Mouse (Mus musculus): ENCODE data around the gene Glp2r. TPM values are rescaled to one million over a fixed set of nuclear protein-coding genes. Genes with fewer than 3 reads are reported as not detected.

Gene Glp2r
- polyA plus RNA-seq, 1 experiment from 2014 or later = not detected

- Histone ChIP-seq H3K27me3 (ENCODE audit: insufficient read depth, low read length) (no peaks in the 10 kb centered on the region), H3K4me1 (replicated peaks; ENCODE audit: insufficient read depth, low read length) (no peaks in the 10 kb centered on the region), H3K4me2 (ENCODE audit: low read length) (no peak overlapping the region), H3K4me3 (replicated peaks; ENCODE audit: low read depth, low read length) (no peak overlapping the region), H3K36me3 (ENCODE audit: insufficient read depth, low read length) (no peaks in the 10 kb centered on the region), H3K9me3 (replicated peaks; ENCODE audit: low read length) (no peaks in the 10 kb centered on the region), H3K27ac (no peak overlapping the region), H3K9ac (ENCODE audit: low read depth, low read length) (no peak overlapping the region)
- ATAC-seq (replicated peaks; ENCODE audit: low FRiP score, low read depth) = no peak
- DNase-seq (ENCODE audit: low spot score) = no peak
- WGBS = 68% methylated on average over 3 of the region's 3 CpGs
- TF ChIP-seq CTCF (IDR thresholded peaks at IDR 0.05; ENCODE audit: low read depth) = no peak
Observed at GRCm38 (mm10) chr11:67734597-67734996, 36.4 kb downstream of the Glp2r start.

- WGBS = 83% methylated on average over 1 of the region's 1 CpGs
- no peak for TF ChIP-seq CTCF (IDR thresholded peaks at IDR 0.05; ENCODE audit: low read depth)
- no peak for DNase-seq (ENCODE audit: low spot score)
- Histone ChIP-seq H3K4me1 (replicated peaks; ENCODE audit: insufficient read depth, low read length) (no peaks in the 10 kb centered on the region), H3K9ac (ENCODE audit: low read depth, low read length) (no peak overlapping the region), H3K4me2 (ENCODE audit: low read length) (no peak overlapping the region), H3K9me3 (replicated peaks; ENCODE audit: low read length) (no peaks in the 10 kb centered on the region), H3K4me3 (replicated peaks; ENCODE audit: low read depth, low read length) (no peak overlapping the region), H3K27me3 (ENCODE audit: insufficient read depth, low read length) (no peaks in the 10 kb centered on the region), H3K36me3 (ENCODE audit: insufficient read depth, low read length) (no peaks in the 10 kb centered on the region), H3K27ac (no peak overlapping the region)
- ATAC-seq (replicated peaks; ENCODE audit: low FRiP score, low read depth) = no peak
Observed at GRCm38 (mm10) chr11:67733726-67734125, 37.2 kb downstream of the Glp2r start.

- H3K9me3 ChIP-seq (replicated peaks; ENCODE audit: low read length) = no peaks in the 10 kb centered on the region
- H3K27ac ChIP-seq = no peak overlapping the region
- no peak overlapping the region for H3K9ac ChIP-seq (ENCODE audit: low read depth, low read length)
- no peak overlapping the region for H3K4me2 ChIP-seq (ENCODE audit: low read length)
- no peak overlapping the region for H3K4me3 ChIP-seq (replicated peaks; ENCODE audit: low read depth, low read length)
- no peak for ATAC-seq (replicated peaks; ENCODE audit: low FRiP score, low read depth)
- 96% methylated on average over 2 of the region's 2 CpGs for WGBS
- TF ChIP-seq CTCF (IDR thresholded peaks at IDR 0.05; ENCODE audit: low read depth) = no peak
- no peaks in the 10 kb centered on the region for H3K4me1 ChIP-seq (replicated peaks; ENCODE audit: insufficient read depth, low read length)
- DNase-seq (ENCODE audit: low spot score) = no peak
- H3K27me3 ChIP-seq (ENCODE audit: insufficient read depth, low read length) = no peaks in the 10 kb centered on the region
- H3K36me3 ChIP-seq (ENCODE audit: insufficient read depth, low read length) = no peaks in the 10 kb centered on the region
Observed at GRCm38 (mm10) chr11:67731056-67731455, 39.9 kb downstream of the Glp2r start.

GRCm38 (mm10) chr11:67728726-67729125, 42.2 kb downstream of the Glp2r start:
- no peaks in the 10 kb centered on the region for H3K36me3 ChIP-seq (ENCODE audit: insufficient read depth, low read length)
- ATAC-seq (replicated peaks; ENCODE audit: low FRiP score, low read depth) (no peak), DNase-seq (ENCODE audit: low spot score) (no peak)
- H3K9ac ChIP-seq (ENCODE audit: low read depth, low read length) = no peak overlapping the region
- no peaks in the 10 kb centered on the region for H3K27me3 ChIP-seq (ENCODE audit: insufficient read depth, low read length)
- H3K4me3 ChIP-seq (replicated peaks; ENCODE audit: low read depth, low read length) = no peak overlapping the region
- TF ChIP-seq CTCF (IDR thresholded peaks at IDR 0.05; ENCODE audit: low read depth) = no peak
- no peak overlapping the region for H3K4me2 ChIP-seq (ENCODE audit: low read length)
- no peak overlapping the region for H3K27ac ChIP-seq
- no peaks in the 10 kb centered on the region for H3K4me1 ChIP-seq (replicated peaks; ENCODE audit: insufficient read depth, low read length)
- H3K9me3 ChIP-seq (replicated peaks; ENCODE audit: low read length) = no peaks in the 10 kb centered on the region

GRCm38 (mm10) chr11:67727095-67727494, 43.9 kb downstream of the Glp2r start:
- Histone ChIP-seq H3K9me3 (replicated peaks; ENCODE audit: low read length) (no peaks in the 10 kb centered on the region), H3K4me1 (replicated peaks; ENCODE audit: insufficient read depth, low read length) (no peaks in the 10 kb centered on the region), H3K4me2 (ENCODE audit: low read length) (no peak overlapping the region), H3K27ac (no peak overlapping the region), H3K36me3 (ENCODE audit: insufficient read depth, low read length) (no peaks in the 10 kb centered on the region), H3K27me3 (ENCODE audit: insufficient read depth, low read length) (no peaks in the 10 kb centered on the region), H3K9ac (ENCODE audit: low read depth, low read length) (no peak overlapping the region), H3K4me3 (replicated peaks; ENCODE audit: low read depth, low read length) (no peak overlapping the region)
- ATAC-seq (replicated peaks; ENCODE audit: low FRiP score, low read depth) (no peak), DNase-seq (ENCODE audit: low spot score) (no peak)
- no peak for TF ChIP-seq CTCF (IDR thresholded peaks at IDR 0.05; ENCODE audit: low read depth)
- WGBS = 78% methylated on average over 6 of the region's 6 CpGs

GRCm38 (mm10) chr11:67723231-67724013, 47.5 kb downstream of the Glp2r start:
- TF ChIP-seq CTCF (IDR thresholded peaks at IDR 0.05; ENCODE audit: low read depth) = no peak
- H3K27ac ChIP-seq = no peak overlapping the region
- DNase-seq (ENCODE audit: low spot score) (no peak), ATAC-seq (replicated peaks; ENCODE audit: low FRiP score, low read depth) (no peak)
- H3K4me3 ChIP-seq (replicated peaks; ENCODE audit: low read depth, low read length) = no peak overlapping the region
- no peaks in the 10 kb centered on the region for H3K4me1 ChIP-seq (replicated peaks; ENCODE audit: insufficient read depth, low read length)
- WGBS = 60% methylated on average over 8 of the region's 8 CpGs
- no peak overlapping the region for H3K4me2 ChIP-seq (ENCODE audit: low read length)
- H3K36me3 ChIP-seq (ENCODE audit: insufficient read depth, low read length) = no peaks in the 10 kb centered on the region
- H3K9me3 ChIP-seq (replicated peaks; ENCODE audit: low read length) = no peaks in the 10 kb centered on the region
- no peaks in the 10 kb centered on the region for H3K27me3 ChIP-seq (ENCODE audit: insufficient read depth, low read length)
- no peak overlapping the region for H3K9ac ChIP-seq (ENCODE audit: low read depth, low read length)

Data from kidney, postnatal 0 days (tissue).